Mouse (Mus musculus) ovary, adult 10 weeks (tissue): ENCODE data around the gene Gm17535. TPM values are rescaled to one million over a fixed set of nuclear protein-coding genes. Genes with fewer than 3 reads are reported as not detected.

Source experiments
- polyA plus RNA-seq: library from polyadenylated mRNA; stranded (reverse); fragments of 350-450 nt; fragmentation: Illumina TruSeq; extraction: RNeasy Lipid Tissue Mini Kit (QIAGEN cat#74804); gene quantifications from one replicate; pipeline ENCODE4 v1.2.3, GENCODE M21; 2014

Gene Gm17535
- not detected for polyA plus RNA-seq

DNA sequence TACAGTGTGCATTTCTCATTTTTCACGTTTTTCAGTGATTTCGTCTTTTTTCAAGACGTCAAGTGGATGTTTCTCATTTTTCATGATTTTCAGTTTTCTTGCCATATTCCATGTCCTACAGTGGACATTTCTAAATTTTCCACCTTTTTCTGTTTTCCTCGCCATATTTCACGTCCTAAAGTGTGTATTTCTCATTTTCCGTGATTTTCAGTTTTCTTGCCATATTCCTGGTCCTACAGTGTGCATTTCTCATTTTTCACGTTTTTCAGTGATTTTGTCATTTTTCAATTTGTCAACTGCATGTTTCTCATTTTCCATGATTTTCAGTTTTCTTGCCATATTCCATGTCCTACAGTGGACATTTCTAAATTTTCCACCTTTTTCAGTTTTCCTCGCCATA, at the start of gene Gm17535:
Gm17535 (plus strand) TSS at position 301 of the 400 bp plus-strand sequence.

DNA sequence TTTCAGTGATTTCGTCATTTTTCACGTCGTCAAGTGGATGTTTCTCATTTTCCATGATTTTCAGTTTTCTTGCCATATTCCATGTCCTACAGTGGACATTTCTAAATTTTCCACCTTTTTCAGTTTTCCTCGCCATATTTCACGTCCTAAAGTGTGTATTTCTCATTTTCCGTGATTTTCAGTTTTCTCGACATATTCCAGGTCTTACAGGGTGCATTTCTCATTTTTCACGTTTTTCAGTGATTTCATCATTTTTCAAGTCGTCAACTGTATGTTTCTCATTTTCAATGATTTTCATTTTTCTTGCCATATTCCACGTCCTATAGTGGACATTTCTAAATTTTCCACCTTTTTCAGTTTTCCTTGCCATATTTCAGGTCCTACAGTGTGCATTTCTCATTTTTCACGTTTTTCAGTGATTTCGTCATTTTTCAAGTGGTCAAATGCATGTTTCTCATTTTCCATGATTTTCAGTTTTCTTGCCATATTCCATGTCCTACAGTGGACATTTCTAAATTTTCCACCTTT, 33.9 kb upstream of the Gm17535 start, which contains the start of gene Gm10722:
Gm10722 (plus strand) TSS at position 478 of the 528 bp plus-strand sequence.

DNA sequence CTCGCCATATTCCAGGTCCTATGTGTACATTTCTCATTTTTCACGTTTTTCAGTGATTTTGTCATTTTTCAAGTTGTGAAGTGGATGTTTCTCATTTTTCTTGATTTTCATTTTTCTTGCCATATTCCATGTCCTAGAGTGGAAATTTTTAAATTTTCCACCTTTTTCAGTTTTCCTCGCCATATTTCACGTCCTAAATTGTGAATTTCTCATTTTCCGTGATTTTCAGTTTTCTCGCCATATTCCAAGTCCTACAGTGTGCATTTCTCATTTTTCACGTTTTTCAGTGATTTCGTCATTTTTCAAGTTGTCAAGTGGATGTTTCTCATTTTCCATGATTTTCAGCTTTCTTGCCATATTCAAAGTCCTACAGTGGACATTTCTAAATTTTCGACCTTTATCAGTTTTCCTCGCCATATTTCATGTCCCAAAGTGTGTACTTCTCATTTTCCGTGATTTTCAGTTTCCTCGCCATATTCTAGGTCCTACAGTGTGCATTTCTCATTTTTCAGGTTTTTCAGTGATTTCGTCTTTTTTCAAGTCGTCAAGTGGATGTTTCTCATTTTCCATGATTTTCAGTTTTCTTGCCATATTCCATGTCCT, 31.5 kb upstream of the Gm17535 start, which contains the start of gene Gm11168:
Gm11168 (plus strand) TSS at position 553 of the 603 bp plus-strand sequence.

DNA sequence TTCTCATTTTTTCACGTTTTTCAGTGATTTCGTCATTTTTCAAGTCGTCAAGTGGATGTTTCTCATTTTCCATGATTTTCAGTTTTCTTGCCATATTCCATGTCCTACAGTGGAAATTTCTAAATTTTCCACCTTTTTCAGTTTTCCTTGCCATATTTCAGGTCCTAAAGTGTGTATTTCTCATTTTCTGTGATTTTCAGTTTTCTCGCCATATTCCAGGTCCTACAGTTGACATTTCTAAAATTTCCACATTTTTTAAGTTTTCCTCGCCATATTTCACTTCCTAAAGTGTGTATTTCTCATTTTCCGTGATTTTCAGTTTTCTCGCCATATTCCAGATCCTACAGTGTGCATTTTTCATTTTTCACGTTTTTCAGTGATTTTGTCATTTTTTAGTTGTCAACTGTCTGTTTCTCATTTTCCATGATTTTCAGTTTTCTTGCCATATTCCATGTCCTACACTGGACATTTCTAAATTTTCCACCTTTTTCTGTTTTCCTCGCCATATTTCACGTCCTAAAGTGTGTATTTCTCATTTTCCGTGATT, 21.6 kb upstream of the Gm17535 start, which contains the start of gene Gm10721:
Gm10721 (plus strand) TSS at position 408 of the 547 bp plus-strand sequence.

DNA sequence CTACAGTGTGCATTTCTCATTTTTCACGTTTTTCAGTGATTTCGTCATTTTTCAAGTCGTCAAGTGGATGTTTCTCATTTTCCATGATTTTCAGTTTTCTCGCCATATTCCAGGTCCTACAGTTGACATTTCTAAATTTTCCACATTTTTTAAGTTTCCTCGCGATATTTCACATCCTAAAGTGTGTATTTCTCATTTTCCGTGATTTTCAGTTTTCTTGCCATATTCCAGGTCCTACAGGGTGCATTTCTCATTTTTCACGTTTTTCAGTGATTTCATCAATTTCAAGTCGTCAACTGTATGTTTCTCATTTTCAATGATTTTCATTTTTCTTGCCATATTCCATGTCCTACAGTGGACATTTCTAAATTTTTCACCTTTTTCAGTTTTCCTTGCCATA, 19.0 kb upstream of the Gm17535 start, which contains the start of gene Gm10720:
Gm10720 (plus strand) TSS at position 301 of the 400 bp plus-strand sequence.

DNA sequence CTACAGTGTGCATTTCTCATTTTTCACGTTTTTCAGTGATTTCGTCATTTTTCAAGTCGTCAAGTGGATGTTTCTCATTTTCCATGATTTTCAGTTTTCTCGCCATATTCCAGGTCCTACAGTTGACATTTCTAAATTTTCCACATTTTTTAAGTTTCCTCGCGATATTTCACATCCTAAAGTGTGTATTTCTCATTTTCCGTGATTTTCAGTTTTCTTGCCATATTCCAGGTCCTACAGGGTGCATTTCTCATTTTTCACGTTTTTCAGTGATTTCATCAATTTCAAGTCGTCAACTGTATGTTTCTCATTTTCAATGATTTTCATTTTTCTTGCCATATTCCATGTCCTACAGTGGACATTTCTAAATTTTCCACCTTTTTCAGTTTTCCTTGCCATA, 17.3 kb upstream of the Gm17535 start, which contains the start of gene Gm10719:
Gm10719 (plus strand) TSS at position 301 of the 400 bp plus-strand sequence.

DNA sequence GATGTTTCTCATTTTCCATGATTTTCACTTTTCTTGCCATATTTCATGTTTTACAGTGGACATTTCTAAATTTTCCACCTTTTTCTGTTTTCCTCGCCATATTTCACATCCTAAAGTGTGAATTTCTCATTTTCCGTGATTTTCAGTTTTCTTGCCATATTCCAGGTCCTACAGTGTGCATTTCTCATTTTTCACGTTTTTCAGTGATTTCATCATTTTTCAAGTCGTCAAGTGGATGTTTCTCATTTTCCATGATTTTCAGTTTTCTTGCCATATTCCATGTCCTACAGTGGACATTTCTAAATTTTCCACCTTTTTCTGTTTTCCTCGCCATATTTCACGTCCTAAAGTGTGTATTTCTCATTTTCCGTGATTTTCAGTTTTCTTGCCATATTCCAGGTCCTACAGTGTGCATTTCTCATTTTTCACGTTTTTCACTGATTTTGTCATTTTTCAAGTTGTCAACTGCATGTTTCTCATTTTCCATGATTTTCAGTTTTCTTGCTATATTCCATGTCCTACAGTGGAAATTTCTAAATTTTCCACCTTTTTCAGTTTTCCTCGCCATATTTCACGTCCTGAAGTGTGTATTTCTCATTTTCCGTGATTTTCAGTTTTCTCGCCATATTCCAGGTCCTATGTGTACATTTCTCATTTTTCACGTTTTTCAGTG, 11.0 kb upstream of the Gm17535 start, which contains the start of gene Gm10718:
Gm10718 (plus strand) TSS at position 236 of the 673 bp plus-strand sequence.

DNA sequence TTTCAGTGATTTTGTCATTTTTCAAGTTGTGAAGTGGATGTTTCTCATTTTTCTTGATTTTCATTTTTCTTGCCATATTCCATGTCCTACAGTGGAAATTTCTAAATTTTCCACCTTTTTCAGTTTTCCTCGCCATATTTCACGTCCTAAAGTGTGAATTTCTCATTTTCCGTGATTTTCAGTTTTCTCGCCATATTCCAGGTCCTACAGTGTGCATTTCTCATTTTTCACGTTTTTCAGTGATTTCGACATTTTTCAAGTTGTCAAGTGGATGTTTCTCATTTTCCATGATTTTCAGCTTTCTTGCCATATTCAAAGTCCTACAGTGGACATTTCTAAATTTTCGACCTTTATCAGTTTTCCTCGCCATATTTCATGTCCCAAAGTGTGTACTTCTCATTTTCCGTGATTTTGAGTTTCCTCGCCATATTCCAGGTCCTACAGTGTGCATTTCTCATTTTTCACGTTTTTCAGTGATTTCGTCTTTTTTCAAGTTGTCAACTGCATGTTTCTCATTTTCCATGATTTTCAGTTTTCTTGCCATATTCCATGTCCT, 9.4 kb upstream of the Gm17535 start, which contains the start of gene Gm10717:
Gm10717 (plus strand) TSS at position 506 of the 556 bp plus-strand sequence.

DNA sequence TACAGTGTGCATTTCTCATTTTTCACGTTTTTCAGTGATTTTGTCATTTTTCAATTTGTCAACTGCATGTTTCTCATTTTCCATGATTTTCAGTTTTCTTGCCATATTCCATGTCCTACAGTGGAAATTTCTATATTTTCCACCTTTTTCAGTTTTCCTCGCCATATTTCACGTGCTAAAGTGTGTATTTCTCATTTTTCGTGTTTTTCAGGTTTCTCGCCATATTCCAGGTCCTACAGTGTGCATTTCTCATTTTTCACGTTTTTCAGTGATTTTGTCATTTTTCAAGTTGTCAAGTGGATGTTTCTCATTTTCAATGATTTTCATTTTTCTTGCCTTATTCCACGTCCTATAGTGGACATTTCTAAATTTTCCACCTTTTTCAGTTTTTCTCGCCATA, 2.2 kb downstream of the Gm17535 start, which contains the start of gene Gm10715:
Gm10715 (plus strand) TSS at position 301 of the 400 bp plus-strand sequence.

Other genes with a start within 250 kb of the Gm17535 start
- gene Gm10722, start 33.7 kb upstream of the Gm17535 start, polyA plus RNA-seq: not detected
- gene Gm11168, start 31.3 kb upstream of the Gm17535 start, polyA plus RNA-seq: not detected
- not detected for gene Gm10721, start 21.5 kb upstream of the Gm17535 start, polyA plus RNA-seq
- not detected for gene Gm10720, start 18.9 kb upstream of the Gm17535 start, polyA plus RNA-seq
- gene Gm10719, start 17.2 kb upstream of the Gm17535 start, polyA plus RNA-seq: not detected
- gene Gm10718, start 11.1 kb upstream of the Gm17535 start, polyA plus RNA-seq: not detected
- not detected for gene Gm10717, start 9.2 kb upstream of the Gm17535 start, polyA plus RNA-seq
- gene Gm10715, start 2.3 kb downstream of the Gm17535 start, polyA plus RNA-seq: not detected